Mouse (Mus musculus): ENCODE results near the gene Lsamp.

Lsamp gene

GRCm38 (mm10) chr16:39984205-39984634 is at the start of gene Lsamp:
Gene Lsamp (plus strand): TSS chr16:39984361.
- DNase-seq (ENCODE audit: low spot score): no peak

- DNase-seq (ENCODE audit: low spot score): no peak
Observed at GRCm38 (mm10) chr16:39957686-39958085, 26.5 kb upstream of the Lsamp start.

- DNase-seq (ENCODE audit: low spot score): no peak
Observed at GRCm38 (mm10) chr16:39972712-39973111, 11.4 kb upstream of the Lsamp start.

GRCm38 (mm10) chr16:39984635-39985291 is 602 bp downstream of the Lsamp start:
- no peak for DNase-seq (ENCODE audit: low spot score)

GRCm38 (mm10) chr16:39988466-39988865 is 4.3 kb downstream of the Lsamp start:
- no peak for DNase-seq (ENCODE audit: low spot score)

- no peak for DNase-seq (ENCODE audit: low spot score)
Observed at GRCm38 (mm10) chr16:39994821-39995220, 10.7 kb downstream of the Lsamp start.

- DNase-seq (ENCODE audit: low spot score): no peak
Observed at GRCm38 (mm10) chr16:40008800-40009199, 24.6 kb downstream of the Lsamp start.

- no peak for DNase-seq (ENCODE audit: low spot score)
Observed at GRCm38 (mm10) chr16:40011106-40011505, 26.9 kb downstream of the Lsamp start.

- no peak for DNase-seq (ENCODE audit: low spot score)
Observed at GRCm38 (mm10) chr16:40022611-40023010, 38.5 kb downstream of the Lsamp start.

- no peak for DNase-seq (ENCODE audit: low spot score)
Observed at GRCm38 (mm10) chr16:40036719-40037118, 52.6 kb downstream of the Lsamp start.

- DNase-seq (ENCODE audit: low spot score): no peak
Observed at GRCm38 (mm10) chr16:40059546-40059945, 75.4 kb downstream of the Lsamp start.

- DNase-seq (ENCODE audit: low spot score): no peak
Observed at GRCm38 (mm10) chr16:40059968-40060367, 75.8 kb downstream of the Lsamp start.

- DNase-seq (ENCODE audit: low spot score): no peak
Observed at GRCm38 (mm10) chr16:40060491-40060890, 76.3 kb downstream of the Lsamp start.

- no peak for DNase-seq (ENCODE audit: low spot score)
Observed at GRCm38 (mm10) chr16:40075556-40075955, 91.4 kb downstream of the Lsamp start.

GRCm38 (mm10) chr16:40080224-40080623 is 96.1 kb downstream of the Lsamp start:
- DNase-seq (ENCODE audit: low spot score): no peak

- DNase-seq (ENCODE audit: low spot score): no peak
Observed at GRCm38 (mm10) chr16:40104329-40104728, 120.2 kb downstream of the Lsamp start.

GRCm38 (mm10) chr16:40182918-40183317 is 198.8 kb downstream of the Lsamp start:
- DNase-seq (ENCODE audit: low spot score): no peak

GRCm38 (mm10) chr16:40187987-40188590 is 203.9 kb downstream of the Lsamp start:
- DNase-seq (ENCODE audit: low spot score): no peak

- no peak for DNase-seq (ENCODE audit: low spot score)
Observed at GRCm38 (mm10) chr16:40194401-40194800, 210.2 kb downstream of the Lsamp start.

GRCm38 (mm10) chr16:40194839-40195238 is 210.7 kb downstream of the Lsamp start:
- DNase-seq (ENCODE audit: low spot score): no peak

- DNase-seq (ENCODE audit: low spot score): no peak
Observed at GRCm38 (mm10) chr16:40228627-40229026, 244.5 kb downstream of the Lsamp start.

GRCm38 (mm10) chr16:40233066-40233465 is 248.9 kb downstream of the Lsamp start:
- no peak for DNase-seq (ENCODE audit: low spot score)

- no peak for DNase-seq (ENCODE audit: low spot score)
Observed at GRCm38 (mm10) chr16:40234151-40234895, 250.2 kb downstream of the Lsamp start.

Data from c-Kit-positive CD71-positive TER-119-positive erythroid progenitor cells, embryonic 14.5 days (primary cell).